Mouse (Mus musculus): ENCODE measurements at regions not wholly inside any gene's neighbourhood (a gene's known extent, or its start where the extent isn't known, plus 50 kb on each side); places are given as distances from the start of the nearest gene placed in this dataset.

- TF ChIP-seq CTCF (IDR thresholded peaks at IDR 0.05; ENCODE audit: insufficient read depth, low read length) (no peak), POLR2A (IDR thresholded peaks at IDR 0.05; ENCODE audit: borderline replicate concordance, extremely low read depth, low read depth, low read length) (no peak)
Observed at GRCm38 (mm10) chr6:141190383-141190782, 58.7 kb upstream of the Pde3a start.

All from lung, adult 2 months (tissue).